In genomic region chr3:137940757-137941156, GRCm38 (mm10) we compare ENCODE assay signal across 11 mouse cellular contexts. TPM values are rescaled to one million over a fixed set of nuclear protein-coding genes. Genes with fewer than 3 reads are reported as not detected.
DNase-seq lines count a peak whose midpoint lies in the region; ATAC-seq and TF ChIP-seq lines count a peak whose summit lies in the region.
"Had no signal": no experiment of that assay in that cellular context is flagged by ENCODE, and none has a peak within 500 bp of the region (broad histone marks: within the 10 kb centered on the region; RNA-seq: fewer than 3 reads in every experiment).

No protein-coding gene starts in this region.

- peak overlapping the region; percentile 2; the same call in 1 of the 2 replicates for H3K27ac ChIP-seq in CH12.LX (ENCODE audit: insufficient read depth, low read depth)
- H3K27ac ChIP-seq in liver, embryonic 13.5 days = peak overlapping the region; percentile 80
- H3K27ac ChIP-seq: embryonic facial prominence, embryonic 15.5 days; hindbrain, postnatal 0 days had no signal

- TF ChIP-seq CTCF in CH12.LX (conservative IDR thresholded peaks at IDR 0.05 in 1 of 2, IDR thresholded peaks at IDR 0.05 in 1 of 2; ENCODE audit: low read depth in 2 of 2, low read length in 2 of 2) = no peak

- DNase-seq in CH12.LX (ENCODE audit: extremely low read depth) = no peak
- peak; percentile 68 for DNase-seq in MN1 (ENCODE audit: low spot score)
- peak; percentile 71 to 79 for DNase-seq in heart, adult 9 months (ENCODE audit: low spot score in 2 of 2)
- DNase-seq in liver, embryonic 13.5 days = peak; percentile 44
- no peak for DNase-seq in frontal cortex, postnatal 25 days (ENCODE audit: low spot score in 2 of 2)
- no peak for DNase-seq in T-cell, adult 2 months (ENCODE audit: low spot score)
- DNase-seq in left cerebral cortex, adult 18-20 months (ENCODE audit: low spot score in 2 of 2) = no peak
- no peak for DNase-seq in urinary bladder, postnatal 10 days (ENCODE audit: low spot score)
- DNase-seq: thymus, adult 18-20 months had no signal

- dilution Hi-C loops in CH12.LX (cut with MboI; ENCODE audit: extremely low pct_ligation_motif_present, extremely low pct_unique_long_range_greater_than_20kb, low sequenced_read_pairs) = no loop called here

- WGBS in liver, embryonic 13.5 days (ENCODE audit: insufficient replicate concordance) = 29% methylated on average over 4 of the region's 4 CpGs

- no peaks in the 10 kb centered on the region for H3K9me3 ChIP-seq in CH12.LX (replicated peaks; ENCODE audit: low read length)
- H3K9me3 ChIP-seq in liver, embryonic 13.5 days (replicated peaks) = no peaks in the 10 kb centered on the region
- H3K9me3 ChIP-seq: embryonic facial prominence, embryonic 15.5 days had no signal

- H3K79me2 ChIP-seq in CH12.LX (replicated peaks; ENCODE audit: control insufficient read depth, extremely low read depth, insufficient read depth, poor library complexity, severe bottlenecking) = peaks cover 6% of the 10 kb centered on the region

- peaks cover 58 to 77% of the 10 kb centered on the region in 2 experiments for H3K36me3 ChIP-seq in CH12.LX (replicated peaks in 1 of 2; ENCODE audit: control insufficient read depth in 1 of 2, insufficient read depth in 1 of 2, low read length in 1 of 2)
- peaks cover 31% of the 10 kb centered on the region for H3K36me3 ChIP-seq in liver, embryonic 13.5 days
- H3K36me3 ChIP-seq: embryonic facial prominence, embryonic 15.5 days had no signal

- no peak overlapping the region for H3K9ac ChIP-seq in CH12.LX (ENCODE audit: insufficient read depth, low read depth)
- H3K9ac ChIP-seq in liver, embryonic 13.5 days = peak overlapping the region; percentile 33; the same call in 1 of the 2 replicates
- H3K9ac ChIP-seq: embryonic facial prominence, embryonic 15.5 days had no signal

- no peak overlapping the region for H3K4me2 ChIP-seq in CH12.LX (ENCODE audit: insufficient read depth, low read depth, poor library complexity, severe bottlenecking)
- peak overlapping the region; percentile 28 for H3K4me2 ChIP-seq in liver, embryonic 13.5 days
- H3K4me2 ChIP-seq: embryonic facial prominence, embryonic 15.5 days had no signal

- no peak for TF ChIP-seq EP300 in CH12.LX (IDR thresholded peaks at IDR 0.05; ENCODE audit: low read length)

- in situ Hi-C loops in CH12.LX (cut with MboI; ENCODE audit: low pct_ligation_motif_present, low pct_unique_long_range_greater_than_20kb, low sequenced_read_pairs) = no loop called here

- no peaks in the 10 kb centered on the region for H3K27me3 ChIP-seq in CH12.LX (replicated peaks)
- H3K27me3 ChIP-seq in liver, embryonic 13.5 days = no peaks in the 10 kb centered on the region
- H3K27me3 ChIP-seq: embryonic facial prominence, embryonic 15.5 days had no signal

- H3K4me3 ChIP-seq in CH12.LX (replicated peaks in 1 of 3; ENCODE audit: low read depth in 2 of 3, low read length in 2 of 3, poor library complexity in 1 of 3) = no peak overlapping the region
- no peak overlapping the region for H3K4me3 ChIP-seq in liver, embryonic 13.5 days (replicated peaks)
- H3K4me3 ChIP-seq: embryonic facial prominence, embryonic 15.5 days had no signal

- no peak for TF ChIP-seq POLR2A in CH12.LX (IDR thresholded peaks at IDR 0.05; ENCODE audit: low read depth, low read length)

- TF ChIP-seq RAD21 in CH12.LX (IDR thresholded peaks at IDR 0.05; ENCODE audit: low read depth, low read length) = no peak

- ATAC-seq in liver, embryonic 13.5 days (ENCODE audit: low read depth) = peak; percentile 80
- ATAC-seq: hindbrain, postnatal 0 days had no signal

- peaks cover 9 to 38% of the 10 kb centered on the region in 2 experiments for H3K4me1 ChIP-seq in CH12.LX (ENCODE audit: control insufficient read depth in 1 of 2, insufficient read depth in 2 of 2)
- H3K4me1 ChIP-seq in liver, embryonic 13.5 days (replicated peaks) = peaks cover 73% of the 10 kb centered on the region

TF ChIP-seq in CH12.LX, 34 proteins besides CTCF, POLR2A, EP300 and RAD21:
- TF ChIP-seq GABPA (IDR thresholded peaks at IDR 0.05; ENCODE audit: insufficient replicate concordance, low read depth, low read length) = no peak
- TF ChIP-seq ZKSCAN1 (IDR thresholded peaks at IDR 0.05; ENCODE audit: borderline replicate concordance, low read depth, low read length) = no peak
- TF ChIP-seq MAX (IDR thresholded peaks at IDR 0.05; ENCODE audit: low read length) = no peak

RNA-seq across cellular contexts. Expression of gene Lamtor3, which starts 22.5 kb away (rescaled TPM):
- total RNA-seq in CH12.LX (2012; rRNA removed) (146 and 169 TPM in 2 replicates), CH12.LX (2014; rRNA removed) (245 and 260 TPM in 2 replicates)
- 147 and 155 TPM in 2 replicates for polyA plus RNA-seq in CH12.LX (2012; ENCODE audit: insufficient read length, low read depth)
- 65.6 and 78.3 TPM in 2 replicates for polyA plus RNA-seq in liver, embryonic 13.5 days (2015; fragmentation: Nextera tagmentation; extraction: Ambion mirVana)
- total RNA-seq in left cerebral cortex, adult 18-20 months (2021) = 10 to 100 TPM; 74.2 to 75.0 TPM

RNA-seq across cellular contexts. Expression of gene Dapp1, which starts 40.6 kb away (rescaled TPM):
- 55.5 and 63.6 TPM in 2 replicates for total RNA-seq in CH12.LX (2012; rRNA removed)
- 53.5 and 66.4 TPM in 2 replicates for total RNA-seq in CH12.LX (2014; rRNA removed)
- polyA plus RNA-seq in CH12.LX (2012; ENCODE audit: insufficient read length, low read depth) = 62.8 and 81.7 TPM in 2 replicates
- 14.0 and 20.3 TPM in 2 replicates for polyA plus RNA-seq in liver, embryonic 13.5 days (2015; fragmentation: Nextera tagmentation; extraction: Ambion mirVana)
- 1 to 10 TPM; 3.5 to 4.5 TPM for total RNA-seq in left cerebral cortex, adult 18-20 months (2021)

Comparison
In these comparisons a context has a peak if more than half of its experiments do, and no peak if none do; other contexts are left out.
1. DNase-seq: peak in MN1 (single experiment), heart, adult 9 months (2 of 2) and liver, embryonic 13.5 days (single experiment); none in CH12.LX (single experiment), frontal cortex, postnatal 25 days (0 of 2), T-cell, adult 2 months (single experiment), left cerebral cortex, adult 18-20 months (0 of 2) and urinary bladder, postnatal 10 days (single experiment).
2. RNA of gene Dapp1, which starts 40.6 kb away (total RNA-seq): 53.5 to 66.4 TPM in CH12.LX; 3.5 to 4.5 TPM in left cerebral cortex, adult 18-20 months; every median in the first group is over 4 times any median in the second.